Mouse (Mus musculus): ENCODE results near the gene Fam133b. TPM values are rescaled to one million over a fixed set of nuclear protein-coding genes. Genes with fewer than 3 reads are reported as not detected.

The Fam133b gene
- 13.8 and 17.3 TPM in 2 replicates for polyA plus RNA-seq (2015; fragmentation: Nextera tagmentation; extraction: Ambion mirVana)

DNA sequence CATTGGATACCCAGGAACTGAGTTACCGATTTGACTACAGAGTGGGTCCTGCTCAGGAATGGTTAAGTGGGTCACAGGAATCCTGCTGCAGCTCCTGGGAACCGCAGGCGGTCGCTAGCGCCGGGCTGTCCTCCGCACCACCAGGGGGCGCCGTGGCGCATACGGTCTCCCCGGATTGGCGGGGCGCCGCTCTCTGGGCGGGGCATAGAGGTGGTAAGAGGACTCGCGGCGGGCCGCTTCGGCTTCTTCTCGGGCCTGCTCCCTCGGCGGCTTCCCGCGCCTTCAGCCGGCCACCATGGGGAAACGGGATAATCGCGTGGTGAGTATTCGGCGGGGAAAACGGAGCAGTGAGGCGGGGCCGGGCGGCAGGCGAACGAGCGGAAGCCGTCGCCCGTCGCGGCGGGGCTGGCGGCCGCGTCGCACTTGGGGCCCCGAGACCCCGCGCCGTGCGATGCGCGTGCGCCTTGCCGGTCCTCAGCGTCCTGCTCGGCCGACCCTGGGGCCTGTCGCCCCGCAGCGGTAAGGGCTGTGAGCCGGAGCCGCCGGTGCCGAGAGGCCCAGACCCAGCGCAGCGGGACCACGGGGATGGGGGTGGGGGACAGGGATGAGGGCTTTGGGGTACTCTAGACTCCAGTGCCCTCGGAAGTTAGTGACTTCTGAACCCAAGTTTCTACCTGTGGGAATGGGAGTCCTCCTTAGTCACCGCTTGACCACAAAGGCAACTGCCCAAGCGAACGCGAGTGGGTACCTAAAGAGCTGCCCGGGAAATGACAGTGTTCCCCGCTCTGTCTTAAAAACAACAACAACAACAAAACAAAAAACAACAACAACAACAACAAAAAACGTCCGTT, at the start of gene Fam133b:
Gene Fam133b (plus strand): TSS at position 205 of the 851 bp plus-strand sequence.
- under 1% methylated on average over 80 of the region's 80 CpGs for WGBS (ENCODE audit: insufficient replicate concordance)

DNA sequence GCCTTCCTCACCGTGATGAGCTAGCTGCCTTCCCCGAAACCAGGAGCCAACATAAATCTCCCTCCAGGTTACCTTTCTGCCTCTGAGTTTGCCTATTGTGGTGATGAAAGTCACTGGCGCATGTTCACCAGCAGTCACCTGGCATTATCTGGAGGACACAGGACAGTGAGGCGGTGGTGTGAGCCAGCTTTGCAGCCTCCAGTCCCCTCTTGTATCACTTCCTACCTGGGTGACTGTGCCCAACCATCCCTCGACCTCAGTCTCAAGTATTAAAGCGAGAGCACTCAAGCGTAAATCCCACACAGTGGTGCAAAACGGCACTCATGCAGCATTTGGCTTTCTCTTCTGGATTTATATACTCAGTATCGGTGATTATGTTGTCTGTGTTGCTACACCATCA, 49.7 kb upstream of the Fam133b start:
- DNase-seq (no peak), ATAC-seq (ENCODE audit: low read depth) (no peak)
- H3K4me2 ChIP-seq: no peak overlapping the region
- no peak overlapping the region for H3K9ac ChIP-seq
- no peaks in the 10 kb centered on the region for H3K27me3 ChIP-seq
- H3K4me1 ChIP-seq (replicated peaks): peaks cover 21% of the 10 kb centered on the region
- H3K4me3 ChIP-seq (replicated peaks): no peak overlapping the region
- WGBS (ENCODE audit: insufficient replicate concordance): 72% methylated on average over 9 of the region's 9 CpGs
- no peaks in the 10 kb centered on the region for H3K9me3 ChIP-seq (replicated peaks)
- H3K27ac ChIP-seq: no peak overlapping the region
- peaks cover 10% of the 10 kb centered on the region; the same call in 1 of the 2 replicates for H3K36me3 ChIP-seq

More for the DNA sequence above, at the start of gene Fam133b:
- Histone ChIP-seq H3K4me2 (peak within 1 kb of the TSS; percentile 73), H3K4me1 (replicated peaks) (peaks cover 36% of the 10 kb centered on the region), H3K27ac (peak within 1 kb of the TSS; percentile 89), H3K4me3 (replicated peaks) (peak within 1 kb of the TSS; percentile 88), H3K9ac (peak within 1 kb of the TSS; percentile 94), H3K9me3 (replicated peaks) (no peaks in the 10 kb centered on the region), H3K27me3 (no peaks in the 10 kb centered on the region), H3K36me3 (peaks cover 7% of the 10 kb centered on the region)
- DNase-seq (peak; percentile 93), ATAC-seq (ENCODE audit: low read depth) (peak; percentile 95)

DNA sequence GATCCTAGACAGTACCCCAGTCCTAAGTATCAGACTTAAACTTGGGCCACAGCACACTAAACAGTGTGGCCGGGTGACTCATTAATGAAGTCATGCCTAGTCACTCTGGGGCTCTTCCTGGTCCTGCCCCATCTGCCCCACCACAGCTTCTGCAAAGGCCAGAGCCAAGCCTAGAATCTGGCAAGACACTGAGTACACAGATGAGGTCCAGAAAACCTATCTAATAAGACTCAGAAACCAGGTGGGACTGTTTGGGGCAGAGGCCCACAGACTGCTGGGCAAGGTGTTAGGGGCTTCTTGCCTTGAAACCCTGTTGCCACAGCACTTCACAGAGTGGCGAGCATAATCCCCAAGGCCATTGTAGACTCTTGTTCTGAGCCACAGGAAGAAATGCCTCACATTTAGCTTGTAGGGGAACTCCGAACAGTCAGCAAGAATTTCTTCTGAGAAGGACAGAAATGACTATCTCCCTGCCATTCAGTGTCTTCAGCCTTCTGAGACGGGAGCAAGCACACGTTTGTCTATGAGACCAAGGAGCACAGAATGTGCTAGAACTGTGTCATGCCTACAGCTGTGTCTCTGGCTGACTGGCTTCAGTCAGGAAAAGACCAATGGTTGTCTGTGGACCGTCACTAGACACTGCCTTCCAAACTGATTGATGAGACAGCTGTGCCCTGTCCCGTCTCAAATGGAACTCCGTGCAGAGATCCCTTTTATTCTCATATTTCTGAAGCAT, 49.0 kb upstream of the Fam133b start:
- Histone ChIP-seq H3K27me3 (no peaks in the 10 kb centered on the region), H3K4me2 (no peak overlapping the region), H3K36me3 (peaks cover 10% of the 10 kb centered on the region; the same call in 1 of the 2 replicates), H3K4me1 (replicated peaks) (peaks cover 21% of the 10 kb centered on the region), H3K9ac (no peak overlapping the region; the same call in 1 of the 2 replicates), H3K27ac (peak overlapping the region; percentile 48; the same call in 1 of the 2 replicates), H3K9me3 (replicated peaks) (no peaks in the 10 kb centered on the region), H3K4me3 (replicated peaks) (no peak overlapping the region)
- WGBS (ENCODE audit: insufficient replicate concordance): 62% methylated on average over 8 of the region's 8 CpGs
- no peak for DNase-seq
- ATAC-seq (ENCODE audit: low read depth): peak; percentile 35; the same call in 1 of the 2 replicates

DNA sequence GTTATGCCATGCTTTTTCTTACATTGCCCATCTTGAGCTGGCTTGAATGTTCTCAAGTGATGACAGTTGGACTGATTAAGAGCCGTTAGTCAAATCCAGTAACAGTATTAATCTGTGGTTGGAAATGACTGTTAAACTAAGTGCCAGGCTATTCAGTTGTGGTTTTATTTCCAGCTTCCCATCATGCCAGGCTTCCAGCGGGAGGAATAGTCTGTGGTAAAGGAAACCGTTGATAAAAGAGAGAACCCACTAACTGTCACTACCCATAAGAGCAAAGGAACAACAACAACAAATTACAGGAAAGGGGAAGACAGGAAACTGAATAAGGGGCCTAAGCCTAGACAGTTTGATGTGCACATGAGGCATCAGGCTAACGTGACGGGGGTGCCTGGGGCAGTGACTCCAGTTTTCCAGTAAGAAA, 46.1 kb upstream of the Fam133b start:
- Histone ChIP-seq H3K36me3 (peaks cover 10% of the 10 kb centered on the region; the same call in 1 of the 2 replicates), H3K27me3 (no peaks in the 10 kb centered on the region), H3K4me1 (replicated peaks) (peaks cover 29% of the 10 kb centered on the region), H3K4me2 (no peak overlapping the region), H3K9ac (no peak overlapping the region), H3K27ac (peak overlapping the region; percentile 40; the same call in 1 of the 2 replicates), H3K4me3 (replicated peaks) (no peak overlapping the region), H3K9me3 (replicated peaks) (no peaks in the 10 kb centered on the region)
- no peak for ATAC-seq (ENCODE audit: low read depth)
- WGBS (ENCODE audit: insufficient replicate concordance): 31% methylated on average over 5 of the region's 5 CpGs
- DNase-seq: no peak

DNA sequence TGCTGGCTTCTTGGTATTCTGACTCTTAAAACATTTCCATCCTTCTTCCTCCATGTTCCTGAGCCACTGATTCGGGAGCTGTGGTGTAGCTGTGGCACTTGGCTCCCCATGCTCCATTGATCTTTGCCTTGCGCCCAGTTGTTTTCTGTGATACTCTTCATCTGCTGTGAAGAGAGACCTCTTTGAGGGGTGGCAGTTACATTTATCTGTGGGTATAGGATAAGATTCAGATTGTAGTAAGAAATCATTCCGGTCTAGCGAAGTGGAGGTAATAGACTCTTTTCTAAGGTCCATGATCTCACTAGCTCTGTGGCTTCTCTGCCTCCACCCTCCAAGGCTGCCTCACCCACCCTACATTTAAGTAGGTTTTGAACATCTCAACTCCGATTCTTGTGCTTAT, 43.3 kb upstream of the Fam133b start:
- no peaks in the 10 kb centered on the region for H3K36me3 ChIP-seq
- H3K9me3 ChIP-seq (replicated peaks): no peaks in the 10 kb centered on the region
- H3K9ac ChIP-seq: no peak overlapping the region
- H3K4me2 ChIP-seq: no peak overlapping the region
- DNase-seq: no peak
- ATAC-seq (ENCODE audit: low read depth): no peak
- H3K4me1 ChIP-seq (replicated peaks): peaks cover 53% of the 10 kb centered on the region
- no peaks in the 10 kb centered on the region for H3K27me3 ChIP-seq
- no peak overlapping the region for H3K4me3 ChIP-seq (replicated peaks)
- no peak overlapping the region for H3K27ac ChIP-seq
- WGBS (ENCODE audit: insufficient replicate concordance): 65% methylated on average over 5 of the region's 5 CpGs

DNA sequence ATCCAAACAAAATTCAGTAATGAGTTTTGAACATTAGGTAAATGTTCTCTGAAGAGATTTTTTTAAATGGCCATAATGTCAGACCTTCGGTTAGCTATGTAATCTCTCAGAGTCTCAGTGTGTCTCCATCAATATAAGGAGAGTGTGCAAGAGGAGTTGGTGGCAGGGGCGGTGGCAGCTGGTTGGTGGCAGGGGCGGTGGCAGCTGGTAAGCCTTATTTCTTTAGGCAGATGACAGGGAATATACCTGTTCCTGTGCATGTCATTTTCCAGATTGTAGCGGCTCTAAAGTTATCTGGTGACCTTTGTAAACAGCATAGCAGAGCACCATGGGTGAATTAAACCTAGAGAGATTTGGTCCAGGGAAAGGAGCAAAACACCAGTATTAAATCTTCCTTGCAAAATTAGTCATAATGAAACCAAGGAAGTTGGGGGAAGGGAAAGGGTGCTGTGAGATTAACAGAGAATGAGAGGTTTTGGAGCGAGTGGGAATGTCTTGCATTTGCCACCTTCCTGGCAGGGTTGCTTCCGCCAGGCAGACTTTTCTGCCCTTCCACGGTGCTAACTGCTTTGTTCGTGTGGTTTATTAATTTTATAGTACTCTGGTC, 42.6 kb upstream of the Fam133b start:
- no peaks in the 10 kb centered on the region for H3K36me3 ChIP-seq
- no peaks in the 10 kb centered on the region for H3K9me3 ChIP-seq (replicated peaks)
- H3K4me3 ChIP-seq (replicated peaks): no peak overlapping the region
- H3K4me2 ChIP-seq: peak overlapping the region; percentile 35; the same call in 1 of the 2 replicates
- peak overlapping the region; percentile 82 for H3K27ac ChIP-seq
- no peak overlapping the region; the same call in 1 of the 2 replicates for H3K9ac ChIP-seq
- DNase-seq: no peak
- no peaks in the 10 kb centered on the region for H3K27me3 ChIP-seq
- 43% methylated on average over 8 of the region's 8 CpGs for WGBS (ENCODE audit: insufficient replicate concordance)
- ATAC-seq (ENCODE audit: low read depth): no peak
- peaks cover 54% of the 10 kb centered on the region for H3K4me1 ChIP-seq (replicated peaks)

DNA sequence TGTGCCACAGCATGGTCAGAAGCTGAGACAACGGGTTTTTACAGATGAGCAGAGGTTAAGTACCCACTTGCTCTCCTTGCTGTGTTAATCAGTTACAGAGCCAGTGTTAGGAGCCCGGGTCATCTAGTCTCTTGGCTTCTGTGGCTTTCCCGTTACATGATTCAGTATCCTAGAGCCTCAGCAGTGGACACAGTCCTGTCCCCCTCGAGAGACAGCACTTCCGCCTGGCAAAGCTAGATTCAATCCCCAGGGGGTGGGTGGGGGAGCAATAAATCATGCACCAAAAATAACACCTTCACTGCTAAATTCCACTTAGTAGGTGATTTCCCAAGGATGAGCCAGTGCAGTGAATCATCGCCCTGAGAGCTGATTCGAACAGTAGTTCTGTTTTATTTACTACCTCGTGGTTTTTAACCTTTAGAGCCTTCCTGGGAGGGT, 42.0 kb upstream of the Fam133b start:
- WGBS (ENCODE audit: insufficient replicate concordance): 22% methylated on average over 8 of the region's 8 CpGs
- DNase-seq (no peak), ATAC-seq (ENCODE audit: low read depth) (peak; percentile 52)
- Histone ChIP-seq H3K27me3 (no peaks in the 10 kb centered on the region), H3K27ac (peak overlapping the region; percentile 82), H3K9me3 (replicated peaks) (no peaks in the 10 kb centered on the region), H3K4me3 (replicated peaks) (no peak overlapping the region), H3K4me1 (replicated peaks) (peaks cover 50% of the 10 kb centered on the region), H3K36me3 (no peaks in the 10 kb centered on the region), H3K9ac (peak overlapping the region; percentile 37; the same call in 1 of the 2 replicates), H3K4me2 (peak overlapping the region; percentile 35)

DNA sequence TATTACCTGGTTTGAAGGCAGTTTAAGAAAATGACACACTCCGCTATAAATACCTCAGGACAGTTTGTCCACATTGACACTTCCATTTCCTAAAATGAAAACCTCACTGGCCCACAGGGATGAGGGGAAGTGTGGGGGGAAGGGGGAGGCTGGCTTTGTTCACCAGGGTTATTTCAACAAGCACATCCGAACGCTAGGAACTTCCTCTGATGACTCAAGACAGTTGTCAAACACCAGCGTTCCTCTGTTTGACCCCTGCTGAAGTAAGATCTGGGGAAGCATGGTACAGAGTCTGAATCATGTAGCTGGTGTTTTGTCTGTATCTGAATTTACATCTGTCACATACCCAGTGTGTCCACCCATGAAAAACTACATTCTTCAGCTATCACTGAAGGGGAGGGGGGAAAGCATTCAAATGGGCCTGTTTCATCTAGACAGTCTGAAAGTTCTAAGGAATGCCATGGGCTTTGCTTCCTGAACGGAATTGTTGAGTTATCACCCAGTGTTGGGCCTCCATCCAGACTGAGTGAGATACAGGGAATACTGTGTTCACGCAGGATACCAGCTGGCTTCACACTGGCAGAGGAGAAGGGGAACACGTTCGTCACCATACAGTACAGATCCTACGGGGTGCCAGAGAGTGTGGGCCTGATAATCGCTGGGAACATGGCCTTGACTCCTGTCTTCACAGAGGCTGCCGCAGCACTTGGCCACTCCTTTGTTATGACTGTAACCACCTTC, 40.9 kb upstream of the Fam133b start:
- ATAC-seq (ENCODE audit: low read depth) (peak; percentile 43), DNase-seq (peak; percentile 20)
- whole genome bisulfite sequencing (ENCODE audit: insufficient replicate concordance): 36% methylated on average over 11 of the region's 11 CpGs
- Histone ChIP-seq H3K36me3 (no peaks in the 10 kb centered on the region), H3K27me3 (no peaks in the 10 kb centered on the region), H3K9me3 (replicated peaks) (no peaks in the 10 kb centered on the region), H3K9ac (no peak overlapping the region), H3K4me3 (replicated peaks) (no peak overlapping the region), H3K4me2 (peak overlapping the region; percentile 35; the same call in 1 of the 2 replicates), H3K4me1 (replicated peaks) (peaks cover 49% of the 10 kb centered on the region), H3K27ac (peak overlapping the region; percentile 82)

DNA sequence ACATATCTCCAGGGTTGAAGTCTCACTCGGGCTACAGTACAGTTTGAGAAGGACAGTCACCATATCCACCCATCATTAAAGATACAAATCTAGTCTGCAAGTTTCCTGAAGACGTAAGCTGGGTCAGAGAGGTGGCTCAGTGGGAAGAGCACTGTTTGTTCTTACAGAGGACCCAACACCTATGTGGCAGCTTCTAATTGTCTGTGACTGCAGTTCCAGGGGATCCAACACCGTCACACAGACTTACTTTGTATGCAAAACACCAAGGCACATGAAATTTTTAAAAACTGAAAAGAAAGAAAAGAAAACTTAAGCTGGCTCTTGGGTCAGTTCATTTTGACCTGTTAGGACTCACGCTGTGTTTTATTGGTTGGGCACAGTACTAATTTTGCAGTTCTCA, 40.3 kb upstream of the Fam133b start:
- Histone ChIP-seq H3K9ac (no peak overlapping the region), H3K27me3 (no peaks in the 10 kb centered on the region), H3K9me3 (replicated peaks) (no peaks in the 10 kb centered on the region), H3K4me1 (replicated peaks) (peaks cover 50% of the 10 kb centered on the region), H3K4me3 (replicated peaks) (no peak overlapping the region), H3K36me3 (no peaks in the 10 kb centered on the region), H3K27ac (peak overlapping the region; percentile 82; the same call in 1 of the 2 replicates), H3K4me2 (no peak overlapping the region)
- DNase-seq (no peak), ATAC-seq (ENCODE audit: low read depth) (no peak)
- WGBS (ENCODE audit: insufficient replicate concordance): 63% methylated on average over 4 of the region's 4 CpGs

DNA sequence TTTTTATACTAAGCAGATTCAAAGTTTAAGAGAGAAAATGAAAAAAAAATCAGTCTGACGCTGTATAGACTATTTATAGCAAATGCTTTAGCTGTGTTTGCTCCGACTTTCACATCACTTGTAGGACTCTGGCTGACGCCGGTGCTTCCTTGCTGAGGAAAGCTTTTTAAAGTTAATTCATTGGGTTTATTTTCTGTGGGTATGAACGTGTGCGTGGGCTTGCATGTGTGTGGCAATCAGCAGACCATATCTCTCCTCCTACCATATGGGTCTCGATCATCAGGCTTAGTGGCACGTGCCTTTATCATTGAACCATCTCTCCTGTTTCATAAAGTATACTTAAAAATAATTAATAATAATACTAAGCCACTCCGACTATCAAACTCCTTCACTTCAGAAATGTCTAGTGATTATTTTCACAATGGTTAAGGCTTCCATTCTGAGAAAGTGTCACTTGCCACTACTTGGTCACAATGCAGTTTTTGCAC, 39.8 kb upstream of the Fam133b start:
- Histone ChIP-seq H3K4me2 (no peak overlapping the region), H3K4me1 (replicated peaks) (peaks cover 52% of the 10 kb centered on the region), H3K36me3 (no peaks in the 10 kb centered on the region), H3K9me3 (replicated peaks) (no peaks in the 10 kb centered on the region), H3K27ac (no peak overlapping the region), H3K27me3 (no peaks in the 10 kb centered on the region), H3K9ac (no peak overlapping the region), H3K4me3 (replicated peaks) (no peak overlapping the region)
- ATAC-seq (ENCODE audit: low read depth) (no peak), DNase-seq (no peak)
- 56% methylated on average over 9 of the region's 9 CpGs for WGBS (ENCODE audit: insufficient replicate concordance)
